Mouse (Mus musculus) lung, adult 18-20 months (tissue): Measurements from ENCODE around the gene Ctcfl.
"Not testable (repeated sequence)": the region's sequence is repeated elsewhere in the genome, so short reads cannot be mapped to it uniquely, and the experiment has no call there.

Source experiments
- DNase-seq, 2 experiments: peaks; one replicate each; pipeline ENCODE4 v3.0.0; 2022; ENCODE audit warnings: mixed read lengths in 2 of 2

Gene Ctcfl

GRCm38 (mm10) chr2:173138323-173139239, 19.3 kb upstream of the Ctcfl start:
- DNase-seq = no peak

DNA sequence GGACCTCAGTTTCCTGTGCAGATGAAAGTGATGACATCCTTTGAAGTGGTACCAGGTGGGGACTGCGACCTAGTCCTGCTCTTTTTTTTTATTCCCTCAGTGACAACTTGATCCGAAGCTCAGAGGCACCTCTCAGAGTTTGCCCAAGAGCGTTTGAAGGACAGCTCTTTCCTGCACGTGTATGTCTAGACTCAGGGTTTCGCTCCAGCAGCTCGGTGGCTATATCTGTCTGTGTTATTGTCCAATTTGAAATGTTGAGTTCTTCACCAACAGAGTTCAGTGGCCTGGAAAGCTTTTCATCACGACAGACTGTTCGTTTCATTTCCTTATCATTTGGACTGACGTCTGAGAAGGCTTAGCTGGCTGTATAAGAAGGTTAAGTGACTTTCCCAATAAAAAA, 15.4 kb upstream of the Ctcfl start:
- no peak for DNase-seq

GRCm38 (mm10) chr2:173132794-173133300, 13.5 kb upstream of the Ctcfl start:
- no peak for DNase-seq

- DNase-seq = no peak
Observed at GRCm38 (mm10) chr2:173132262-173132661, 12.9 kb upstream of the Ctcfl start.

DNA sequence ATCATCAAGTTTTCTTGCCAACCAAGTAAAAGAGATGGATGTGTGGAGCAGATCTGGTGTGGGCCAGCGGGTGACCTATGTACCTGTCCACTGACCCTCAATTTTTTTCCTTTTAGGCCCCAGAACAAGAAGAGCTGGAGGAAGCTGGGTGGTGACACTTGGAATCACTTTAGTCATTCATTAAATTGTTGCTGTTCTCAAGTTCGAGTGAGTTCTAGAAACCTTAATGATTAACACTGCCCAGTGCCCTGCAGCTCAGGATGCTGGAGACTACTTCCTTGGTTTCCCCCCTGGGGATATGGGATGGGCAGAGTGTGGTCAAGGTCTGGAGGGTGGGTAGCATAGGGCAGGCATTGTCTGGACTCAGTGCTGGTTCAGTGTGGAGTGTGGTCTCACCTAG, 9.8 kb upstream of the Ctcfl start:
- DNase-seq = no peak

DNA sequence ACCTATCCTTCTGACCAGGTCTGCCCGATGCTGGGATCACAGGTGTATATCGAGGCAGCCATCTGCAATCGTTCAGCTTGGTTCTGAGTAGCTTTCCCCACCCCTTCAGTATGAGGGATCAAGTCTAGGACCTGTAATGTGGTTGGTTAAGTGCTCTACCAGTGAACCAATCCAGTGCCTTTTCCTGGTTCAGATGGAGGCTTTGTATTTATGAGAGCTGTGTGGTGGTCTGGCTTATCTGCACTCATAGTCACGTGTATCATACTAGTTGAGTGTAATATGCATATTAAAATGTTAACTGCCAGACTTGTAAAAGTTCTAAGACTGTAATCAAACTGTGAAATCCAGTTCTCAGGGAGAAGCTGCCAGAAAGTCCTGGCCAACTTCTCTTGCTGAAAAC, 7.1 kb upstream of the Ctcfl start:
- no peak for DNase-seq

- DNase-seq = no peak
Observed at GRCm38 (mm10) chr2:173124022-173124735, 4.9 kb upstream of the Ctcfl start.

DNA sequence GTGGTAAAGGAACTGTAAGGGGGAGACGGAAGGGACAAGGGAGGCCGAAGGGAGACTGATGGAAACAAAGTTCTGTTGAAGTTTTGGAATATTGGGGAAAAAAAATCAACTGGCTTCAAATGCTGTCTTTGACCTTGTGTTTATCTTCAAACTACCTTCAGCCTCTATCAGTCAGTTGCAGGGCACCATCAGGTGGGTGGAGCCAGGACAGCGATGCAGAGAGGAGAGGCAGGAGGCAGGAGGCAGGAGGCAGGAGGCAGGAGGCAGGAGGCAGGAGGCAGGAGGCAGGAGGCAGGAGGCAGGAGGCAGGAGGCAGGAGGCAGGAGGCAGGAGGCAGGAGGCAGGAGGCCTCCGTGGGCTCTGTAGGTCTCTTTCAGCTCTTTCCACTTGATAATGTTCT, 792 bp upstream of the Ctcfl start:
- DNase-seq = not testable (repeated sequence)

GRCm38 (mm10) chr2:173113796-173114195, 5.5 kb downstream of the Ctcfl start:
- DNase-seq = not testable (repeated sequence)

- DNase-seq = no peak
Observed at GRCm38 (mm10) chr2:173110571-173110970, 8.8 kb downstream of the Ctcfl start.

- no peak for DNase-seq
Observed at GRCm38 (mm10) chr2:173109510-173109909, 9.8 kb downstream of the Ctcfl start.

GRCm38 (mm10) chr2:173108509-173109190, 10.7 kb downstream of the Ctcfl start:
- no peak for DNase-seq

DNA sequence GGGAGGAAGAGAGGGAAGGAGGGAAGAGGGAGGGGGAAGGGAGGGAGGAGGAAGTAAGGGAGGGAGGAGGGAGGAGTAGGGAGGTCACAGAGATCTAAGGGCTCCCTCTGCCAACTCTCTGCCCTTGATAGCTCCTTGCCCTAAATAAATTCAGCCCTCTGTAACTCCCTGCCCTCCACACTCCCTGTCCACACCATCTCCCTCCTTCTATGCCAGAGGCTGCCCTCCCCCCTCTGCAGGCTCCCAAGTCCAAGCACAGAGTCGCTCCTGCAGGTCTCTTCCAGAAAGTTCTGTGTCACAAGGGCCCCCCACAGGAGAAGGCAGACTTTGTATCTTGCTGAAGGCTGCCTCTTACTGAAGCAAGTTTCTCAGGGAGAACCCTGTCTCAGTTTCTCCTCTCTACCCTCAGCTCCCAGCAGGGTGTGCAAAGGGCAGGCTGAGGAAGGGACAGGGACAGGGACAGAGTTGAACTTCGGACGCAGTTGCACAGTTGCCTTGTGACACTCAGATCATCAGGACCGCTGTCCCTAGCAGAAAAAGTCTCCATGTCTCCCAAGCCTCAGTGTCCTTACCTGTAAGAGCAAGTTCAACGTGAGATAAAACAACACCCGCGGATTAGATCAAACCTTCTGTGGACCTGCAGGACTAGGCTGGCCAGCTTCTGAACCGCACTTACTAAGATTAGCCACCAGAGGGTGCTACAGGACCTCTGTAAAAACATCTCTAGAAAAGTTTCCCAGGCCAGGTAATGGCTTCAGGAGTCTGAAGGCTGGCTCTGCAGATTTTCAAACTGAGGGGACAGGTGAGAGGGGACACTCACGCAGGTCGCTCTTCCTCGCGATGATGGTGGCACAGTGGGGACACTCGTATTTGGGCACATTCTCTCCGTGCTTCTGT, 12.2 kb downstream of the Ctcfl start:
- peak; percentile 22 to 52 for DNase-seq

GRCm38 (mm10) chr2:173106409-173106808, 12.9 kb downstream of the Ctcfl start:
- no peak for DNase-seq

DNA sequence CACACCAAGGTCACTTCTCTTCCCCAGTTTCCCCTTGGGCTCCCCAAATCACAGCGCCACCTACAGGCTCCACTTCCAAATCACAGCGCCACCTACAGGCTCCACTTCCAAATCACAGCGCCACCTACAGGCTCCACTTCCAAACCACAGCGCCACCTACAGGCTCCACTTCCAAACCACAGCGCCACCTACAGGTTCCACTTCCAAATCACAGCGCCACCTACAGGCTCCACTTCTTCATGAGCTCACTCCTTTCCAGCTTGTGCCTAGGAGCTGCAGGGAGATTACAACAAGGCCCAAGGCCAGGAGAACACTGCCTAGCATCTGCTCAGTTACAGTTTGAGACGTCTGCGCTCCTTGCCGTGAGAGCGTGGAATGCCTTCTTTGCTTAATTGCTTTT, 22.0 kb downstream of the Ctcfl start:
- not testable (repeated sequence) for DNase-seq

GRCm38 (mm10) chr2:173089437-173089836, 29.9 kb downstream of the Ctcfl start:
- DNase-seq = peak; percentile 74

DNA sequence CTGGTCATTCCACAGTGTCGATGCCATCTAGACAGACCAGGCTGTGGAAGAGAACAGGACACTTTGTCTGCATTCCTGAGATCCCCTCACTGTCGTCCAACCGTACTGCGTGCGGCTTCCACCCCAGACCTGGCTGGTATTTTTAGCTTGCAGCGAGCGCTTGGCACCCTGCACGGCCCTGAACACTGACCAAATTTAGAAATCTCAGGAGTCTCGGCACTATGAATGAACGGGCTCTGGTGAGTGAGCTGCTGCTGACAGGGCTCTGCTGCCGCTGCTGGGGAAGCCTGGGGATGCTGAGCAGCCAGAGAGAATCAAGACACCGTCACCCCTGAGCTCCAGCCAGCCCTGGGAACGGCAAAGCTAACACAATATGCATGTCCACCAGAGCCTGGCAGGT, 31.9 kb downstream of the Ctcfl start:
- DNase-seq = no peak

GRCm38 (mm10) chr2:173085763-173086162, 33.6 kb downstream of the Ctcfl start:
- no peak for DNase-seq

- DNase-seq = no peak
Observed at GRCm38 (mm10) chr2:173084871-173085270, 34.5 kb downstream of the Ctcfl start.

DNA sequence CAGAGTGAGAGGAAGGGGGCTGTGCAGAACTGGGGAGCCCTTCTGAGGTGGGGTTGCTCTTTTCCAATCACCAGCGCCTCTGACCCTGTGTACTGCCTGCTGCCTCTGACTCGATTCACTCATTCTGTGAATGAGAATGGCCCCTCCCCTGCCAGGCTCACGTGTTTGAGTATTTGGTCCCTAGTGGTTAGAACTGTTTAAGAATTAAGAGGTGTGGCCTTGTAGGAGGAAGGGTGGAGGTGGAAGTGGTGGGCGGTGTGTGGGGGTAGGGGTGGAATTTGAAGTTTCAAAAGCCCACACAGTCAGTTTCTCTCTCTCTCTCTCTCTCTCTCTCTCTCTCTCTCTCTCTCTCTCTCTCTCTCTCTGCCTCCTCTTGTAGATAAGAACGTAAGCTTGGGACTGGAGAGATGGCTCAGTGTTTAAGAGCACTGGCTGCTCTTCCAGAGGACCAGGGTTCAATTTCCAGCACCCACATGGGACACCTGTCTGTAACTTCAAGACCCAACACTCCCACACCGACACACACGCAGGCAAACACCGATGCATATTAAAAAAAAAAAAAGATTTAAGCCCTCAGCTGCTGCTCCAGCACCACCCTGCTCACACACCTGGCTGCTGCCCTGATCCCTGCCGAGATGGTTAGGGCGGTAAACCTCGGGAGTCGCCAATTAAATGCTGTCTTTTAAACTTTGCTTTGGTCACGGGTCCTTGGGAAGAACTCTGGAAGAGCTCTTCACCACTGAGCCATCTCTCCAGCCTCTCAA, 35.4 kb downstream of the Ctcfl start:
- peak; percentile 56 to 58 for DNase-seq

GRCm38 (mm10) chr2:173083106-173083505, 36.2 kb downstream of the Ctcfl start:
- DNase-seq = no peak
